Mouse (Mus musculus) olfactory bulb, adult 2 months (tissue): ENCODE data around the gene Abhd4.

Experiments used
- CTCF ChIP-seq: fragments of 200-500 bp; IDR thresholded peaks from 2 replicates; pipeline ENCODE4 v1.5.1; 2012; ENCODE audit warnings: low read depth, mild to moderate bottlenecking, low read length, moderate library complexity; ENCODE audit not compliant: insufficient read depth
- POLR2A ChIP-seq: fragments of 200-500 bp; IDR thresholded peaks from 2 replicates; pipeline ENCODE4 v1.6.1; 2012; ENCODE audit warnings: mild to moderate bottlenecking, low read depth, low read length, moderate library complexity; ENCODE audit not compliant: insufficient read depth

DNA sequence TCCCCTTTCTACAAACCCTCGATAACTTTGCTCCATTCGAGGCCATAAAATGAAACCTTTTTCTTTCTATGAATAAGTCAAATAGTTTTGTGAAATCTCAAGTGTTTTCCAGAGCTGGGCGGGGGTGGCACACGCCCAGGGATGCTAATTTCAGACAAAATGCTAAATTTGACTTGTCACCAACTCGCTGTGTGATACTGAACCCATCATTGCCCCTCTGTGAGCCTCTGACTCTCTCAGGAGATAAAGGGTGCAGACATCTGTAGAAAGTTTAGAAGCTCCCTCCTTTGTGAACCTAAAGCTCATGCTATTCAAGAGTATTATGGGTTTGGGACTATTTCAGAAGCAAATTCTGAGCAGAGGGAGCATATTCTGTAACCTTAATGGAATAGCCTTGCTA lies 46.1 kb upstream of the Abhd4 start:
- TF ChIP-seq CTCF (no peak), POLR2A (no peak)
